Mouse (Mus musculus): ENCODE data around the gene Gm20388. TPM values are rescaled to one million over a fixed set of nuclear protein-coding genes. Genes with fewer than 3 reads are reported as not detected.

Gm20388 gene
- total and polyA plus RNA-seq, 2 experiments from 2014 or later, result 51.3 TPM; not detected in 1

DNA sequence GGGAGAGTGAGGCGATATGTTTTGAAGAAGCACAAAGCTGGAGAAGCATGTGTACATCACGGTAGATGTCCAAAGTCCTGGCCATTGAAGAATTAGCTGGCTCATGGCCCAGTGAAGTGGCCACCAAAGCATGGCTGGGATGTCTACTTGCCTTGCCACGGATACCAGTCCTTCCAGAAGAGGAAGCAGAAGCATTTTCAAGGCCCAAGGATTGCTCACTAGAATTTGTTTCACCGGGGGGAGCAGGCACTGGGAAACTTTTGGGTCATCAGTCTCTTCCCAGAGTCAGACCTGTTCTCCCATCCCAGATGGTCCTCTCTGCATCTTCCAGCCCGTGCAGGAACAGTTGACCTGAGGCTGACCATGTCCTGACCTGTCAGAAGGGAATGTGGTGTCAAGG is 4235.6 kb downstream of the Gm20388 start:
- Histone ChIP-seq H3K27me3 (ENCODE audit: insufficient read depth, low read length) (no peaks in the 10 kb centered on the region), H3K9ac (no peak overlapping the region), H3K36me3 (ENCODE audit: insufficient read depth) (no peaks in the 10 kb centered on the region), H3K4me3 (ENCODE audit: low read depth, low read length) (no peak overlapping the region), H3K27ac (ENCODE audit: low read depth, low read length) (no peak overlapping the region), H3K9me3 (ENCODE audit: low read length) (no peaks in the 10 kb centered on the region), H3K4me1 (ENCODE audit: insufficient read depth) (peaks cover 19% of the 10 kb centered on the region), H3K4me2 (ENCODE audit: low read depth) (no peak overlapping the region)
- ATAC-seq (no peak), DNase-seq (no peak)
- 89% methylated on average over 5 of the region's 5 CpGs for WGBS
- TF ChIP-seq CTCF (IDR thresholded peaks at IDR 0.05; ENCODE audit: low read depth), result no peak

DNA sequence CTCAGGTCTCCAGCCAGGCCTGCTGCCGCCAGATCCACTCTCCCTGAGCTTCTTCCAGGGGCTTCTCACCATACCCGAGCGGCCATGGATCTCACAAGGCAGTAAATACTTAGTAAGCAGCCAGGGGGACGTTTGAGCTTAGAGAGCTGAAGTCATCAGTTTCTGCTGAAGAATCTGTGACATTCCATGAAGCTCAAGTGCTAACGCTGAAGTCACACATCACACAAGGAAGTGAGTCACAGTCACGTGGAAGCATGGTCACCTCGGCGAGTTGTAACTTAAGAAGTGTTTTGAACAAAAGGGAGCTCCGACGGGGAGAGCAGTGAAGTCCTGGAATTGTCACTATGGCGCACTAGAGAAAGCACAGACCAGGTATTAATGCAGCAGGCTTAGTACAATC is 4239.4 kb downstream of the Gm20388 start:
- whole genome bisulfite sequencing, result 81% methylated on average over 11 of the region's 11 CpGs
- Histone ChIP-seq H3K36me3 (ENCODE audit: insufficient read depth) (no peaks in the 10 kb centered on the region), H3K4me2 (ENCODE audit: low read depth) (no peak overlapping the region), H3K27me3 (ENCODE audit: insufficient read depth, low read length) (no peaks in the 10 kb centered on the region), H3K4me3 (ENCODE audit: low read depth, low read length) (no peak overlapping the region), H3K27ac (ENCODE audit: low read depth, low read length) (no peak overlapping the region), H3K9ac (no peak overlapping the region), H3K4me1 (ENCODE audit: insufficient read depth) (no peaks in the 10 kb centered on the region), H3K9me3 (ENCODE audit: low read length) (no peaks in the 10 kb centered on the region)
- TF ChIP-seq CTCF (IDR thresholded peaks at IDR 0.05; ENCODE audit: low read depth), result no peak
- DNase-seq (no peak), ATAC-seq (no peak)

- H3K9ac ChIP-seq, result no peak overlapping the region
- no peaks in the 10 kb centered on the region for H3K4me1 ChIP-seq (ENCODE audit: insufficient read depth)
- H3K9me3 ChIP-seq (ENCODE audit: low read length), result no peaks in the 10 kb centered on the region
- ATAC-seq (no peak), DNase-seq (no peak)
- WGBS, result 86% methylated on average over 5 of the region's 5 CpGs
- no peaks in the 10 kb centered on the region for H3K36me3 ChIP-seq (ENCODE audit: insufficient read depth)
- no peak overlapping the region for H3K4me3 ChIP-seq (ENCODE audit: low read depth, low read length)
- no peak overlapping the region for H3K27ac ChIP-seq (ENCODE audit: low read depth, low read length)
- TF ChIP-seq CTCF (IDR thresholded peaks at IDR 0.05; ENCODE audit: low read depth), result no peak
- no peaks in the 10 kb centered on the region for H3K27me3 ChIP-seq (ENCODE audit: insufficient read depth, low read length)
- H3K4me2 ChIP-seq (ENCODE audit: low read depth), result no peak overlapping the region
These were observed 4239.9 kb downstream of the Gm20388 start for GRCm38 (mm10) chr8:124150536-124150935.

GRCm38 (mm10) chr8:124151881-124152280 is 4241.2 kb downstream of the Gm20388 start:
- Histone ChIP-seq H3K27ac (ENCODE audit: low read depth, low read length) (no peak overlapping the region), H3K36me3 (ENCODE audit: insufficient read depth) (no peaks in the 10 kb centered on the region), H3K9ac (no peak overlapping the region), H3K27me3 (ENCODE audit: insufficient read depth, low read length) (no peaks in the 10 kb centered on the region), H3K4me1 (ENCODE audit: insufficient read depth) (no peaks in the 10 kb centered on the region), H3K4me3 (ENCODE audit: low read depth, low read length) (no peak overlapping the region), H3K9me3 (ENCODE audit: low read length) (no peaks in the 10 kb centered on the region), H3K4me2 (ENCODE audit: low read depth) (no peak overlapping the region)
- DNase-seq, result no peak
- TF ChIP-seq CTCF (IDR thresholded peaks at IDR 0.05; ENCODE audit: low read depth), result no peak
- WGBS, result 56% methylated on average over 6 of the region's 6 CpGs
- no peak for ATAC-seq

GRCm38 (mm10) chr8:124152771-124153170 is 4242.1 kb downstream of the Gm20388 start:
- Histone ChIP-seq H3K9me3 (ENCODE audit: low read length) (no peaks in the 10 kb centered on the region), H3K27ac (ENCODE audit: low read depth, low read length) (no peak overlapping the region), H3K4me3 (ENCODE audit: low read depth, low read length) (no peak overlapping the region), H3K4me2 (ENCODE audit: low read depth) (no peak overlapping the region), H3K27me3 (ENCODE audit: insufficient read depth, low read length) (no peaks in the 10 kb centered on the region), H3K36me3 (ENCODE audit: insufficient read depth) (no peaks in the 10 kb centered on the region), H3K4me1 (ENCODE audit: insufficient read depth) (no peaks in the 10 kb centered on the region), H3K9ac (no peak overlapping the region)
- DNase-seq (no peak), ATAC-seq (no peak)
- WGBS, result 94% methylated on average over 8 of the region's 8 CpGs
- no peak for TF ChIP-seq CTCF (IDR thresholded peaks at IDR 0.05; ENCODE audit: low read depth)

DNA sequence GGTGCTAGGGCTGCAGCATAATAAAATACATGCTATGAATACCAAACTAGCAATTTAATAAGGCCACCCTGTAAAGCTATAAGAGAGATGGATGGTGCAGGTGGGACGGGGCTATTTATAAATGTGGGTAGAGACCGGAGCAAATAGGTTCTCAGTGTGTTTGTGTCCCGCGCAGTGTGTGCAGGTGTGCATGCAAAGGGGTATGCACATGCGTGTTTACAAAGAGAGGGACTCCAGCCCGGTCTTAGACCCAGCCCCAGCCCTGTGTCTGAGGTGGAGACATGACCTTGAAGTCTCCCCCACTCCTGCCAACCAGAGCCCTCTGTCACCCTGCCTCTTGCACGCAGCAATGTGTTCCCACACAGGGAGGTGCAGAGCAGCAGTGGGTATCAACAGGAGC is 4245.7 kb downstream of the Gm20388 start:
- 84% methylated on average over 7 of the region's 7 CpGs for WGBS
- Histone ChIP-seq H3K27ac (ENCODE audit: low read depth, low read length) (no peak overlapping the region), H3K27me3 (ENCODE audit: insufficient read depth, low read length) (no peaks in the 10 kb centered on the region), H3K9ac (no peak overlapping the region), H3K4me3 (ENCODE audit: low read depth, low read length) (no peak overlapping the region), H3K4me1 (ENCODE audit: insufficient read depth) (no peaks in the 10 kb centered on the region), H3K4me2 (ENCODE audit: low read depth) (no peak overlapping the region), H3K36me3 (ENCODE audit: insufficient read depth) (no peaks in the 10 kb centered on the region), H3K9me3 (ENCODE audit: low read length) (no peaks in the 10 kb centered on the region)
- TF ChIP-seq CTCF (IDR thresholded peaks at IDR 0.05; ENCODE audit: low read depth), result no peak
- DNase-seq (no peak), ATAC-seq (no peak)

GRCm38 (mm10) chr8:124161683-124162082 is 4251.0 kb downstream of the Gm20388 start:
- H3K27ac ChIP-seq (ENCODE audit: low read depth, low read length), result no peak overlapping the region
- no peaks in the 10 kb centered on the region for H3K27me3 ChIP-seq (ENCODE audit: insufficient read depth, low read length)
- H3K4me3 ChIP-seq (ENCODE audit: low read depth, low read length), result no peak overlapping the region
- no peak overlapping the region for H3K4me2 ChIP-seq (ENCODE audit: low read depth)
- H3K9ac ChIP-seq, result no peak overlapping the region
- H3K36me3 ChIP-seq (ENCODE audit: insufficient read depth), result no peaks in the 10 kb centered on the region
- DNase-seq (no peak), ATAC-seq (no peak)
- H3K9me3 ChIP-seq (ENCODE audit: low read length), result no peaks in the 10 kb centered on the region
- WGBS, result 80% methylated on average over 5 of the region's 5 CpGs
- H3K4me1 ChIP-seq (ENCODE audit: insufficient read depth), result no peaks in the 10 kb centered on the region
- no peak for TF ChIP-seq CTCF (IDR thresholded peaks at IDR 0.05; ENCODE audit: low read depth)

DNA sequence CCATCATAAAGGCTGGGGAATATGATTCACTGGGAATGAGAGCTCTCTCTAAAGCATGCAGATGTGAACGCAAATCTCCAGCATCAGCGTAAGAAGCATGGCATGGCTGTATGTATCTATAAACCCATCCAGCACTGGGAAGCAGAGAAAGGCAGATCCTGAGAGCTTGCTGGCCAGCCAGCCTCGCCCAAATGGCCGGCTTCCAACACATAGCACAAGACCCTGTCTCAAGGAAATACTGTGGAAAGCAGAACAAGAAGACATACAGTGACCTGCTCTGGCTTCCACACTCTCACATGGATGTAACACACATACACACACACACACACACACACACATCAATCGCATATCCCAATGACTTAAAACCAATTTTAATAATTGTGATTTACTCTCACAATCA is 4252.6 kb downstream of the Gm20388 start:
- no peaks in the 10 kb centered on the region for H3K4me1 ChIP-seq (ENCODE audit: insufficient read depth)
- DNase-seq (no peak), ATAC-seq (no peak)
- H3K9ac ChIP-seq, result no peak overlapping the region
- no peak overlapping the region for H3K4me3 ChIP-seq (ENCODE audit: low read depth, low read length)
- H3K27me3 ChIP-seq (ENCODE audit: insufficient read depth, low read length), result no peaks in the 10 kb centered on the region
- no peaks in the 10 kb centered on the region for H3K36me3 ChIP-seq (ENCODE audit: insufficient read depth)
- TF ChIP-seq CTCF (IDR thresholded peaks at IDR 0.05; ENCODE audit: low read depth), result no peak
- no peak overlapping the region for H3K27ac ChIP-seq (ENCODE audit: low read depth, low read length)
- no peaks in the 10 kb centered on the region for H3K9me3 ChIP-seq (ENCODE audit: low read length)
- no peak overlapping the region for H3K4me2 ChIP-seq (ENCODE audit: low read depth)
- 86% methylated on average over 5 of the region's 5 CpGs for WGBS

Measured in forebrain, postnatal 0 days (tissue).